Comparison of ENCODE assay signal across 8 mouse cellular contexts in genomic region chr12:27060899-27061762, GRCm38 (mm10).
DNase-seq lines count a peak whose midpoint lies in the region; ATAC-seq lines count a peak whose summit lies in the region.

No protein-coding gene starts in this region.

- intact Hi-C loops in heart, postnatal 36 days (cut with DNase I) = loop anchor here (2.0 kb wide), 1 partner anchor 72 kb away; no protein-coding TSS in a partner anchor
- intact Hi-C loops in left cerebral cortex, postnatal 14 days (cut with DNase I) = loop anchor here (5.0 kb wide), 1 partner anchor 281 kb away; the partner anchor contains the start of gene Sox11

- peak overlapping the region; percentile 62 for H3K4me2 ChIP-seq in forebrain, embryonic 13.5 days

- ATAC-seq in forebrain, embryonic 13.5 days = peak; percentile 27

- 15% methylated on average over 17 of the region's 17 CpGs for WGBS in heart, embryonic 10.5 days
- WGBS in forebrain, embryonic 13.5 days = under 1% methylated on average over 17 of the region's 17 CpGs

- no peaks in the 10 kb centered on the region for H3K36me3 ChIP-seq in heart, embryonic 10.5 days
- no peaks in the 10 kb centered on the region for H3K36me3 ChIP-seq in forebrain, embryonic 13.5 days (ENCODE audit: poor library complexity, severe bottlenecking)

- peak; percentile 77 for DNase-seq in heart, embryonic 10.5 days (ENCODE audit: low spot score)
- DNase-seq in heart, postnatal 36 days = no peak
- DNase-seq in R1 (ENCODE audit: low read depth, low spot score) = peak; percentile 28
- DNase-seq in left cerebral cortex, postnatal 14 days (ENCODE audit: low spot score in 2 of 2) = peak; percentile 38 to 54
- peak; percentile 60 for DNase-seq in neural tube, embryonic 10.5 days (ENCODE audit: extremely low spot score, low spot score)
- no peak for DNase-seq in urinary bladder, postnatal 14 days (ENCODE audit: low spot score)
- DNase-seq in spleen, adult 12 weeks (ENCODE audit: low spot score) = no peak

- peak overlapping the region; percentile 49 for H3K4me3 ChIP-seq in heart, embryonic 10.5 days
- H3K4me3 ChIP-seq in forebrain, embryonic 13.5 days = 0 out of 2 replicates have a peak overlapping the region, but pooled peaks have one; percentile 32

- no peaks in the 10 kb centered on the region for H3K9me3 ChIP-seq in heart, embryonic 10.5 days
- no peaks in the 10 kb centered on the region for H3K9me3 ChIP-seq in forebrain, embryonic 13.5 days (replicated peaks)

- peaks cover 8% of the 10 kb centered on the region; the same call in 1 of the 2 replicates for H3K27me3 ChIP-seq in heart, embryonic 10.5 days (ENCODE audit: insufficient read depth, poor library complexity, severe bottlenecking)
- no peaks in the 10 kb centered on the region for H3K27me3 ChIP-seq in forebrain, embryonic 13.5 days

- H3K9ac ChIP-seq in forebrain, embryonic 13.5 days = peak overlapping the region; percentile 69

- peak overlapping the region; percentile 83 for H3K27ac ChIP-seq in heart, embryonic 10.5 days
- H3K27ac ChIP-seq in forebrain, embryonic 13.5 days = peak overlapping the region; percentile 99

- H3K4me1 ChIP-seq in heart, embryonic 10.5 days = peaks cover 24% of the 10 kb centered on the region
- peaks cover 69% of the 10 kb centered on the region for H3K4me1 ChIP-seq in forebrain, embryonic 13.5 days

Comparison
In these comparisons a context has a peak if more than half of its experiments do, and no peak if none do; other contexts are left out.
1. DNase-seq: peak in heart, embryonic 10.5 days (single experiment), R1 (single experiment), left cerebral cortex, postnatal 14 days (2 of 2) and neural tube, embryonic 10.5 days (single experiment); none in heart, postnatal 36 days (0 of 2), urinary bladder, postnatal 14 days (single experiment) and spleen, adult 12 weeks (single experiment).